Mouse (Mus musculus) layer of hippocampus, postnatal 25 days (tissue): Measurements from ENCODE around the gene Gm45261. TPM values are rescaled to one million over a fixed set of nuclear protein-coding genes. Genes with fewer than 3 reads are reported as not detected.
A peak's percentile ranks its signal among the peaks of the same experiment; 100 is the strongest.

Experiments used
- DNase-seq, 2 experiments: peaks; one replicate each; pipeline ENCODE4 v3.0.0; 2022; ENCODE audit warnings: mixed read lengths in 2 of 2, low spot score in 1 of 2; ENCODE audit errors: extremely low spot score in 1 of 2
- total RNA-seq, 2 experiments: library from RNA; stranded (reverse); gene quantifications; 2 replicates each; pipeline ENCODE4 v1.2.3; 2021

The Gm45261 gene
- total RNA-seq, 2 experiments from 2014 or later: not detected

GRCm38 (mm10) chr1:80410229-80410973 is 50.8 kb downstream of the Gm45261 start:
- no peak for DNase-seq

GRCm38 (mm10) chr1:80409467-80410105 is 51.7 kb downstream of the Gm45261 start:
- DNase-seq: no peak

- peak; percentile 26 to 60 for DNase-seq
Measured at GRCm38 (mm10) chr1:80408586-80408985, 52.7 kb downstream of the Gm45261 start.

GRCm38 (mm10) chr1:80404196-80404595 is 57.1 kb downstream of the Gm45261 start:
- DNase-seq: no peak

- no peak for DNase-seq
Measured at GRCm38 (mm10) chr1:80403366-80403893, 57.8 kb downstream of the Gm45261 start.

GRCm38 (mm10) chr1:80401961-80402360 is 59.3 kb downstream of the Gm45261 start:
- DNase-seq: no peak

Other genes starting within 250 kb of the Gm45261 start
- under 1 TPM; 0.47 to 0.94 TPM for gene Fam124b, start 243.0 kb downstream of the Gm45261 start, total RNA-seq
- 100 to 1,000 TPM; 120 to 125 TPM for gene Cul3, start 121.0 kb downstream of the Gm45261 start, total RNA-seq